Mouse (Mus musculus): ENCODE measurements around the gene Hoxc8.

Hoxc8 gene

DNA sequence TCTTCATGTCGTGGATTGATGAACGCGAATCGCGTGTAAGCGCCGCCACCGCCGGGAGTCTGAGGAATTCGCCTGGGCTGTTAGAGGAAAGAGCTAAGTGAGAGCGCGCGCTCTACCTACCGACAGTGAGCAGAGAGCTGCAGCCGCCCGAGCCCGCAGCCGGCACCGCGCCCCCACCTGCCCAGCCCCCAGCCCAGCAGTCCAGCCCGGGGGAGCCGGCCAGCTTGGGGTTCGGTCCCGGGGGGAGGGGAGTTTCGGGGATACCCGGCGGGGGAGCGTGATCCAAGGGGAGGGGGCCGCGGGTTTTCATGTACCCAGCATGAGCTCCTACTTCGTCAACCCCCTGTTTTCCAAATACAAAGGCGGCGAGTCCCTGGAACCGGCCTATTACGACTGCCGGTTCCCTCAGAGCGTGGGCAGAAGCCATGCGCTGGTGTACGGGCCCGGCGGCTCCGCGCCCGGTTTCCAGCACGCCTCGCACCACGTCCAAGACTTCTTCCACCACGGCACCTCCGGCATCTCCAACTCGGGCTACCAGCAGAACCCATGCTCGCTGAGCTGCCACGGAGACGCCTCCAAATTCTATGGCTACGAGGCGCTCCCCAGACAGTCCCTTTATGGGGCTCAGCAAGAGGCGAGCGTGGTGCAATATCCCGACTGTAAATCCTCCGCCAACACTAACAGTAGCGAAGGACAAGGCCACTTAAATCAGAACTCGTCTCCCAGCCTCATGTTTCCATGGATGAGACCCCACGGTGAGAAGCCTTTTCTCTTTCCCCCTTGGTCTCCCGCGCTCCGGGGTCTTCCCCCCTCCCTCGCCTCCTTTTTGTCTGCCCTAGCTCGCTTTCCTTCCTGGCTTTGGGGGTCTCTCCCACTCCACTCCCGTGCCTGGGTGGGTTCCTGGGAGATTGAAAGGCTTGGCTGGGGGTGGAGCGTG lies at the start of gene Hoxc8:
Gene Hoxc8, plus strand, starts transcription at position 147 of the 937 bp plus-strand sequence.
- DNase-seq (ENCODE audit: low spot score in 2 of 2) = no peak

DNA sequence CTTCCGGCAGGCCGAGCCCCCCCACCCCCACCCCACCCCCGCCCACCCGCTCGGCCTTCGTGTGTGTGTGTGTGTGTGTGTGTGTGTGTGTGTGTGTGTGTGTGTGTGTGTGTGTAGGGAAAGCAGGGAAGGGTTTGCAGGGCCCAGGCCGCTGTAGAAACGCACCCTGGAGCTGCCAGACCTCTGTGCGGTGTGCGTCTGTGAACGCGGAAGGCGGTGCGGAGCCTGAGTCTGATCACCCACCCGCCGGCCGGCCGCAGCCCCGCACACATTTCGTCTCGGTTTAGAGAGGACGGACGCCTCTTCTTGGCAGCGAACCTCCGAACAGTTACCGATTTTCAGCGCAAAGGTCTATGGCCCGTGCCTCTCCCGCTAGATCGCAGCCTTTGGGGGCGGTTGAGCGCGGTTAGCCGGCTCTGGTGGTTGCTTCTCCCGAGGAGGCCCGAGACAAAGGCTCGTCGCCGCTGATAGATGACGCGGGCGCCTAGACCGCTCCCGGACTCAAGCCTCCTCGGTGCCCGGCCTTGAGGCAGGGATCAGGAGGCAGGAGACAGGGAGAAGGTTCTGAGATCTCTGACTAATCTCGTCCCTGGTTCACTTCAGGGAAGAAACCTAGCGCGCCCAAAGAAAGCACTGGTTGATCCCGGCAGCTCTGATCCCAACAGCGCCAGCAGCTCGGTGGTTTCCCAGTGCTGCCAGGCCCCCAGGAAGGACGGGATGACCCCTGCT lies 47.5 kb upstream of the Hoxc8 start:
- DNase-seq (ENCODE audit: low spot score in 2 of 2) = no peak

DNA sequence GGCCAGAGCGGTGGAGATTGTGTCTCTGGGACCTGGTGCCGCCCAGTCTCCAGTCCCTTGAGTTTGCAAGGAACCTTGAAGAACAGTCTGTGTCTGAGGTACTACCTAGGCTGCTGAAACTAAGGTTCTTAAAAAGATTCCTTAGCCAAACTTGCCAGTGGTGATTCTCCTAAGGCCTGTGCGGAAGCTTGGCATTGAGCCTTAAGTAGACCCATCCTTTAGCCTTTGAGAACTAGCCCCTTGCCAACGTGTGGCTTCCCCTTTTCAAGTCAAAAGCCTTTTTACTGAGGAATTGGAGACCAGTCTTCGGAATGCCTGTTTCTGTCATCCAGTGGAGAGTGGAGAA lies 47.0 kb upstream of the Hoxc8 start:
- DNase-seq (ENCODE audit: low spot score in 2 of 2) = no peak

DNA sequence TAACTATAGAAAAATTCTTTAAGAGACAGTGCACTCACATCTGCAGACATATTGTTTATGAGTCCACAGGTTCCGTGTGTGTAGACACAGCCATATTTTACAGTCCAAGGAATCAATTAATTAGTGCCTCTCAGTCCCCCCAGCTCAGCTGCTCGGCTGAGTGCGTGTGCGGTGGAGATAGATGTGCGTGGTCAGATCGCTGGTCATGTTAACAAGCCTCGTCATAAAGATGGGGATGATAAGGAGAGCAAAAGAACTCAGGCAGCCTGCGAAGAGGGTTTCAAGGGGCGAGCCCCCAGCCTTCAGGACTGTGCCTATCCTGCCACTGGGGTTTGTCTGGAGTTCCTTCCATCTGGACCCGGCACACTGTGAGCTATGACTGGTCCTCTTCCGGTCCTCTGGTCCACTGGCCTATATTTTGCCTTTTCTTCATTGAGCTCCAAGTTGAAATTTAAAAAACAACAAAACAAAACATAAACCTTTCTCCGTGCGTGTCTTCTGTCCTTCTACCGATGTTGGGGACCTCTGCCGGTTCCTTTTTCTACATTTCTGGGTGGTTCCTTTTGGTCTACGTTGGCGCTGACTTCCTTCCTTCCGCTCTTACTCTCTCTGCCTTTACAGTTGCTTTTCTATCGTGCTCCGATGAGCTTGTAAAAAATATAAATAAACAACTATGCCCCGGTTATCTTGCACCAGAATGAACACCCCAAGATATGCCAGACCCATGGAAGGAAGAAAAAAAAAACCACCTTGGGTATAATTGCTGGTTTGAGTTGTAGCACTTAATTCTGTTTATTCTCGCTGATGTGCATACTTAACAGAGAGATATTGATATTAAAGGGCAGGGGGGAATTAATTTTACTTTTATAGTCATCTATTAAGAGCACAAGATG lies 45.0 kb upstream of the Hoxc8 start:
- no peak for DNase-seq (ENCODE audit: low spot score in 2 of 2)

DNA sequence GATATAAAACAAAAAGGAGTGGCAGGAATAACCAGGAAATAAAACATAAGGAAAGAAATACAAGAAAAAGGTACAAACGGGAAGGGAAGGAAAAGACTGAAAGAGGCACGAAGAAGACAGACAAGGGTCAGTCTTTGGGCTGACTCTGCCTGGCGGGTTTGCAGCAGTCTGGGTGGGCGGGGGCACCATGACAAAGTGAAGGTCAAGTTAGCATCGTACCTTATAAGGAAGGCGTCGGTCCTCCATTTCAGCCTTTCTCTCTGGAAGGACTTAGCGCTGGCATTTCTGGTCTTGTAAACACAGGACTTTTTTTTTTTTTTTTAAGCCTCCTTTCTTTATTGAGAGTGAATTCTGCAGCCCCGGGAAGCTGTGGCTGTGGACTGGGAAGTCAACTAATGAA lies 43.1 kb upstream of the Hoxc8 start:
- no peak for DNase-seq (ENCODE audit: low spot score in 2 of 2)

- DNase-seq (ENCODE audit: low spot score in 2 of 2) = no peak
Measured at GRCm38 (mm10) chr15:102948842-102949241, 41.6 kb upstream of the Hoxc8 start.

DNA sequence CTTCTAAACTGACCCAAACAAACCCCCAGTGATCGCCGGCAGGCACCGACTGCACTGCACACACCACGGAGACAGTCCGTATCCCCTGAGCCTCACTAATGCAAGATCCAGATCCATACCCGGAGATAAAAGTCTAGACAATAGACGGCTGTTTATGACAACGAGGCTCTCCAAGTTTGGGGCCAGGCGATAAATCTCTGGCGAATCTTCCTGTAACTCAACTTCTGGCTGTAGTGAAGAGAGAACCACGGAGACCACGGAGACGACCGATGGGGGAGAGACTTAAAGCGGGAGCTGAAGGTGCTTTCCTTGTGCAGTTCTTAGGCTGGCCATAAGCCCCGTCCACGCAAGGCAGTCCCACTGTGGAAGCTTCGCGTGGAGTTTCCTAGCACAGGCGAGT lies 40.7 kb upstream of the Hoxc8 start:
- DNase-seq (ENCODE audit: low spot score in 2 of 2) = no peak

- DNase-seq (ENCODE audit: low spot score in 2 of 2) = no peak
Measured at GRCm38 (mm10) chr15:102950877-102951276, 39.5 kb upstream of the Hoxc8 start.

DNA sequence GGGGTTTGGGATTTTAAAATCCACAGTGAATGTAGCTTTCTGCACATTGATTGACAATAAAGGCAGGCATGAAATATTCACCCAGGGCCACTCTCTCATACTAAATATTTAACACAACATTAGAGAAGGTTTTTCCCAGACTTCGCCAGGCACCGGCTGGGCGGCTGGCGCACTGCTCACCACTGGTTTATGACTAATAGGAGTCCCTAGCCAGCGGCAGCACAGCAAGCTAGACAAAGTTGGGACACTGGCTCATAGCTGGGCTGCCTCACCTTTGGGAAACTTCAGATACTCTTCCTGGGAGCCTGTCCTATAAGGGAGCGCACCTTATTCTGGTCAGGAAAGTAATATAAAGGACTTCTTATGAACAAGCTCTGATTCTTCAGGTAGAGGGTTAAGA lies 36.8 kb upstream of the Hoxc8 start:
- no peak for DNase-seq (ENCODE audit: low spot score in 2 of 2)

GRCm38 (mm10) chr15:102954192-102955006 lies 36.0 kb upstream of the Hoxc8 start, which contains the start of gene Hoxc11:
TSS of gene Hoxc11 (plus strand) at chr15:102954427.
- no peak for DNase-seq (ENCODE audit: low spot score in 2 of 2)

- DNase-seq (ENCODE audit: low spot score in 2 of 2) = no peak
Measured at GRCm38 (mm10) chr15:102955007-102955382, 35.4 kb upstream of the Hoxc8 start.

- DNase-seq (ENCODE audit: low spot score in 2 of 2) = no peak
Measured at GRCm38 (mm10) chr15:102955833-102956640, 34.4 kb upstream of the Hoxc8 start.

- DNase-seq (ENCODE audit: low spot score in 2 of 2) = no peak
Measured at GRCm38 (mm10) chr15:102956906-102957305, 33.5 kb upstream of the Hoxc8 start.

DNA sequence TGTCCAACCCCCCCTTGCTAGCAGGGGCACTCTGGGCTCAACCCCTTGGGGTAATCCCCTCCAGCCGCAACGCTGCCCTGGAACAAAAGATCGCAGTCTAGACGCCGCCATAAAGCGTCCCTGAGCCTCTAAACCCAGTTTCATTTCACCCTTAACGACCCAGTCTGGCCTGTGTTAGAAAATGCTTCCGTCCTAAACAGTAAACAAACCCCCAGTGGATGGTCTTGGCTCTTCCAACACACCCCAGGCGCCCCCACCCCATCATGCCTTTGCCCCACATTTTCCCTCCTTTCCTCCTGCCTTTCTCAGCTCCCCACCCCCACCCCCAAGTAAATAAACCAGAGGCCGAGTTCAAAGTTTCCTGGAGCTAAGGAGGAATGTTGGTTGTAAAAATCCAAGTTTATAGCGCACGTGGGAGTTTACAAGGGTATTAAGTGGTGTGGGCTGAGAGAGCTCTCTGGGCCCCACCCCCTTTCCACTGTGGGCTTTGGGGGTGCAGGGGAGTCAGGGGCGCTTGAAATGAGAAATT lies 30.7 kb upstream of the Hoxc8 start:
- DNase-seq (ENCODE audit: low spot score in 2 of 2) = no peak

DNA sequence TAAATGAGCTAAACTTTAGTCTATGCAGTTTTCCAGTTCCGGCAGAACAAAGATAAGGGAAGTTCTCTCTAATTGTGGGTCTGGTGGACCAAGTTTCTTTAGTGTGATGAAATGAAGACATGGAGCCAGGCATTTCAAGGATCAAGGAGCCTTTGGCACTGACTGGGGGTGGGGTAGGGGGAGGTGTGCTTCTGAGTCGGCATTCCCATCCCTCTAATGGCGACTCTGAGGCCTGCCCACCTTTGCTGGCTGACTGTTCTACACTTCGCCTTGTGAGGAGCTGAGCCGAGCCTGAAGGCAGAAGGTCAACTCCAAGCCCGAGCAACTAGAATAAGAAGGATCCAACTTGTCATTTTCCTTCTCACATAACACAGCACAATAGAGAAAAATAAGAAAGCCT lies 28.7 kb upstream of the Hoxc8 start:
- no peak for DNase-seq (ENCODE audit: low spot score in 2 of 2)

GRCm38 (mm10) chr15:102962492-102962891 lies 27.9 kb upstream of the Hoxc8 start:
- no peak for DNase-seq (ENCODE audit: low spot score in 2 of 2)

DNA sequence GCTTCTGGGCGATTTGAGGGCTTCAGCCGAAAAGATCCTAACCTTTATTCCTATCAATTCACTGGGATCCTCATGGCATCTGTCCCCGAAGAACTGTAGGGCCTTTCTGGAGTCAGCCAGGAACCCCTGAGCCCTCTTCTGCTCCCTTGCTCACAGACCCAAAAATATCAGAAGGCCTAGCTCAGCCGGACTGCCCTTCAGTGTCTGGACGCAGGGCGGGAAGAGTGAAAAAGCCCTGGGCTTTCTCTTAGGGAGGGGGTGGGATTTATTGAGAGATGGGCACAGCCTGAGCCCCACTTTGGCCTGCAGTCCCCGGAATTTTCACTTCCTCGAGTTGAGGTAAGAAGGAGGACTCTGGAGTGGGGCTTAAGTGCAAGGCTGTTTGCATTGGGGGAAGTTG lies 27.1 kb upstream of the Hoxc8 start:
- DNase-seq (ENCODE audit: low spot score in 2 of 2) = no peak

- no peak for DNase-seq (ENCODE audit: low spot score in 2 of 2)
Measured at GRCm38 (mm10) chr15:102963671-102964640, 26.5 kb upstream of the Hoxc8 start.

All from urinary bladder, postnatal 4 days (tissue).